Mouse (Mus musculus) gastrocnemius, adult 2 months (tissue): ENCODE data around the gene Igsf3. TPM values are rescaled to one million over a fixed set of nuclear protein-coding genes. Genes with fewer than 3 reads are reported as not detected.

Source experiments
- DNase-seq: peaks from one replicate; pipeline ENCODE4 v3.0.0; 2022
- H3K27ac ChIP-seq: fragments of 200-600 bp; 2 replicates; pipeline ENCODE4 v1.8.1; 2022; ENCODE audit warnings: mild to moderate bottlenecking
- H3K4me3 ChIP-seq: fragments of 200-600 bp; 2 replicates; pipeline ENCODE4 v1.8.1; 2022; ENCODE audit warnings: mild to moderate bottlenecking, moderate library complexity
- CTCF ChIP-seq: fragments of 200-600 bp; IDR thresholded peaks from 2 replicates; pipeline ENCODE4 v1.8.1; 2022; ENCODE audit warnings: antibody characterized with exemption, mild to moderate bottlenecking, moderate library complexity
- intact Hi-C: fragments of 180-260 bp; cut with DNase I; formaldehyde crosslinking; loops from one replicate; pipeline ENCODE4 v1.15.1; 2025
- long read RNA-seq, 2 experiments: library from polyadenylated mRNA; stranded (forward); transcript quantifications; one replicate each; pipeline ENCODE4 v2.0.0; 2021
- total RNA-seq, 2 experiments: library from RNA; stranded (reverse); gene quantifications; 2 replicates each; pipeline ENCODE4 v1.2.3; 2021

Gene Igsf3
- total RNA-seq: 1 to 10 TPM; 3.0 to 3.2 TPM
- long read RNA-seq, experiment 1, partial matches to known transcripts: 1 of 1 reads
- long read RNA-seq, experiment 1, other reads (novel, unspliced or antisense): 0 of 1 reads
- long read RNA-seq, experiment 2: 0 reads

GRCm38 (mm10) chr3:101376538-101377247 is at the start of gene Igsf3:
Gene Igsf3, plus strand, starts transcription at chr3:101377083.
- intact Hi-C loops: no loop called here
- H3K4me3 ChIP-seq: peak within 1 kb of the TSS; percentile 94
- no peak for TF ChIP-seq CTCF
- DNase-seq: peak; percentile 93
- peak within 1 kb of the TSS; percentile 86 for H3K27ac ChIP-seq

DNA sequence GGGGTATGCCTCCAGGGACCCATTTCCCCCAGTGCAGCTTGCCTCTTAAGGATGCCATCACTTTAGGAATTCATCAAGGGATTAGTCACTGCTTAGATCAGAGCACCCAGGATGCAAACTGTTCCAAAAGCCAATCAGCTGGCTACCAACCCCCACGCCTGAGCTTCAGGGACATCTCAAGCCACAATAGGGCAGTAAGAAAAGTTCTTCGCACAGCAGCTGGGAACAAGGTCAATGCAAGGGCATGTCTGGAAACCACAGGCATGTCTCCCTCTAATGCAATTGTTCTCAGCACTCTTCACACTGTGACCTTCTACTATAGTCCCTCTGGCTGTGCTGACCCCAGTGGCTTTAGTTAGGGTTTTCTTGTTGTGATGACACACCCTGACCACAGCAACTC is 49.6 kb upstream of the Igsf3 start:
- intact Hi-C loops: no loop called here
- H3K27ac ChIP-seq: no peak overlapping the region
- no peak for DNase-seq
- no peak for TF ChIP-seq CTCF
- no peak overlapping the region for H3K4me3 ChIP-seq

DNA sequence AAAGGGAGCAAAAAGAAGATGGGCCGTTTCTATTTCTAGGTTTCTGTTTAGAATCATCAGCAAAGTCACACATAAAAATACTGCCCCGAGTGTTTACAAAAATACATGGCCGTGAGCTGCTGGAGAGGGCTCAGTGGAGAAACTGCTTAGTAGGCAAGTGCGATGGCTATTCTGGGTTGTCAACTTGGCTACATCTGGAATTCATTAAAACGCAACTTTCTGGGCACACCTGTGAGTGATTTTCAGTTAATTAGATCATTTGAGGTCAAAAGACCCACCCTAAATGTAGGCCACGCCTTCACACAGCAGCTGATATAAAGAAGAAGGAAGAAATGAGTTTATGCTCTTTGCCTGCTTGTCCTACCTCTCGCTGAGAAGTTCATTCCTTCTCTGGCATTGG is 48.3 kb upstream of the Igsf3 start:
- DNase-seq: no peak
- no peak for TF ChIP-seq CTCF
- intact Hi-C loops: no loop called here
- H3K4me3 ChIP-seq: no peak overlapping the region
- H3K27ac ChIP-seq: no peak overlapping the region

GRCm38 (mm10) chr3:101343199-101343924 is 33.5 kb upstream of the Igsf3 start:
- no peak overlapping the region for H3K27ac ChIP-seq
- no peak for DNase-seq
- TF ChIP-seq CTCF: no peak
- no peak overlapping the region for H3K4me3 ChIP-seq
- intact Hi-C loops: no loop called here

DNA sequence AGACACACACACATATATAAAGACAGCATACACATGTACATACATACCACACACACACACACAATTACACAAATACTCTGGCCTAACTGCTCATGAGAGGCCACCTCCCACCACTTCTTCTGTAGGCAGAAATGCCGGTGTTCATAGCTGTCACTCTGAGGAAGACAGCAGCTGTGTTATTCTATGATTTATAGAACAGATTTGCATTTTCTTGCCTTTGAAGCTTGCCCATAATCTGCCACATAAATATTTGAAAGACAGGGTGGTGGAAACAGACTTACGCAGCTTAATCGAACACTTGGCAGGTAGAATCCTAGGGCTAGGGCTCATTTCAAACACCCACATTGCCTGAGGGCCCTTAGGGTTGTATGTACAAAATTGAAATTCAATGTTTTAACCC is 32.6 kb upstream of the Igsf3 start:
- TF ChIP-seq CTCF: no peak
- intact Hi-C loops: no loop called here
- DNase-seq: no peak
- no peak overlapping the region for H3K27ac ChIP-seq
- no peak overlapping the region for H3K4me3 ChIP-seq

DNA sequence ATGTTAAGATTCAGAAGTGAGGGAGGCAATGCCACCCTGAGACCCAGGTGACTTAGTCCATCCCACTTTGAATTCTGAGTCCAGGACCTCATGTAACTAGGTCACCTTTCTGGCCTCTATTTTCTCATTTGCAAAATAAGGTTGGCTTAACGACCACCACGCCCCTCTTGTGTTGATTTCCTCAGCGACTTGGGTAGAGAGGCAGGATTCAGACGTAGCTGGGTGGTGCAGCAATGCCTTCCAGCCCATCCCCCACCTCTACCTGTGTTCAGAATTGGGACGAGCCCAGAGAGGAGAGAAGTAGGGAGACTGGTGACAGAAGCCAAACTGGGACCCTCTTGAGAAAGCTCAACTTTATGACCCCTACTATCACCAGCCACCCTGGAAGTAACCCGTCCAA is 31.6 kb upstream of the Igsf3 start:
- H3K27ac ChIP-seq: no peak overlapping the region
- intact Hi-C loops: no loop called here
- DNase-seq: no peak

GRCm38 (mm10) chr3:101346806-101347205 is 30.1 kb upstream of the Igsf3 start:
- intact Hi-C loops: no loop called here
- no peak for TF ChIP-seq CTCF
- DNase-seq: no peak

More for the DNA sequence above, 31.6 kb upstream of the Igsf3 start:
- no peak overlapping the region for H3K4me3 ChIP-seq
- TF ChIP-seq CTCF: no peak

GRCm38 (mm10) chr3:101348501-101349161 is 28.3 kb upstream of the Igsf3 start:
- H3K4me3 ChIP-seq: no peak overlapping the region
- intact Hi-C loops: no loop called here
- H3K27ac ChIP-seq: no peak overlapping the region
- DNase-seq: no peak
- TF ChIP-seq CTCF: no peak

More at GRCm38 (mm10) chr3:101346806-101347205, 30.1 kb upstream of the Igsf3 start:
- Histone ChIP-seq H3K27ac (no peak overlapping the region), H3K4me3 (no peak overlapping the region)

GRCm38 (mm10) chr3:101349542-101350307 is 27.2 kb upstream of the Igsf3 start:
- no peak overlapping the region for H3K4me3 ChIP-seq
- TF ChIP-seq CTCF: no peak

GRCm38 (mm10) chr3:101350406-101350805 is 26.5 kb upstream of the Igsf3 start:
- H3K27ac ChIP-seq: no peak overlapping the region
- no peak for DNase-seq
- no peak for TF ChIP-seq CTCF
- no peak overlapping the region for H3K4me3 ChIP-seq
- intact Hi-C loops: no loop called here

More at GRCm38 (mm10) chr3:101349542-101350307, 27.2 kb upstream of the Igsf3 start:
- intact Hi-C loops: no loop called here
- H3K27ac ChIP-seq: no peak overlapping the region
- no peak for DNase-seq

- H3K27ac ChIP-seq: no peak overlapping the region
- intact Hi-C loops: no loop called here
- TF ChIP-seq CTCF: no peak
Measured at GRCm38 (mm10) chr3:101354490-101354889, 22.4 kb upstream of the Igsf3 start.

DNA sequence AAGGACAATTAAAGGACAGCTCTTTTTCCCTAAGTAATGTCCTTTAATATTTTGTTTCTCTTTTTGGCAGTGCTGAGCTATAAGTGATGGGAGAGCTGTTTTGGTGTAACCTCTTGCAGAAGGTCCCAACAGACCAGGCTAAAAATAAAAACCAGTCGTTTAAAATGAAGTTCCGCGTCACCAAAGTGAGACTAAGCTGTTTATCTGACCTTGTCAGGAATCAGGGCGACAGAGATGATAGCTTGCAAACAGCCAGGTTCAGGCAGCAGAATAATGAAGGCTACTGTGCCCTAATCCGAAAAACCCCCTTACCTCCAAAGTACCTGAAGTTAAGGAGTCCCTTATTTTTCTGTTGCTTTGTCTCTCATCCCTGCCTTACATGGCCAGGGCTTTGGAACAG is 21.2 kb upstream of the Igsf3 start:
- no peak for TF ChIP-seq CTCF
- H3K27ac ChIP-seq: no peak overlapping the region
- no peak overlapping the region for H3K4me3 ChIP-seq
- no peak for DNase-seq
- intact Hi-C loops: no loop called here

More at GRCm38 (mm10) chr3:101354490-101354889, 22.4 kb upstream of the Igsf3 start:
- H3K4me3 ChIP-seq: no peak overlapping the region
- peak; percentile 78 for DNase-seq
